Mouse (Mus musculus): ENCODE data around the gene Cds1. TPM values are rescaled to one million over a fixed set of nuclear protein-coding genes. Genes with fewer than 3 reads are reported as not detected.

Cds1 gene
- polyA plus RNA-seq, 1 experiment, result 35.5 TPM

DNA sequence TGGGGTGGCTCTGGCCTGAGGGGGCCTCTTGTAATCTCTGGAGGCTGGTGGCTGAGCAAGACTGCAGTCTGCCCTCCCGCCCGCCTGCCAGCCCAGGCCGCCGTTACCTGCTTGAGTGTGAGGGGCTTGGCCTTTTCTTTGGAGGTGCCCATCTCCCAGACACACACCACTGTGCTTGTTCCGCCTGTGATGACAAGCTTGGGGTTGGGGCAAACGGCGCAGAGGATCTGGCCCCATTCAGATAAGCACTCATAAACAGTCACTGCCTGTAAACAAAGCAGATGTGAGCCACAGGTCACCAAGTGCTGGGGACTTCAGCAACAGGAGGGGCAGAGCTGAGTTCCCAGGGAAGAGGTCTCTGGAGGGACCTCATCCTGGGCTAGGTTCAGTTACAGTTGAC is 86.2 kb downstream of the Cds1 start:
- 88% methylated on average over 7 of the region's 7 CpGs for WGBS
- no peaks in the 10 kb centered on the region; the same call in 1 of the 2 replicates for H3K4me1 ChIP-seq (ENCODE audit: control insufficient read depth, insufficient read depth, low read length)
- peaks cover 11% of the 10 kb centered on the region for H3K36me3 ChIP-seq (ENCODE audit: control insufficient read depth, insufficient read depth, low read length)
- TF ChIP-seq CTCF (conservative IDR thresholded peaks at IDR 0.05; ENCODE audit: insufficient read depth, insufficient read length, low read depth, low read length) (no peak), POLR2A (IDR thresholded peaks at IDR 0.05; ENCODE audit: low read depth, low read length) (no peak)
- H3K27me3 ChIP-seq (replicated peaks; ENCODE audit: control insufficient read depth, insufficient read depth, low read length), result no peaks in the 10 kb centered on the region
- H3K4me3 ChIP-seq (ENCODE audit: insufficient read depth, low read depth, low read length), result no peak overlapping the region
- DNase-seq, result no peak
- H3K27ac ChIP-seq (ENCODE audit: insufficient read depth, low read depth, low read length), result no peak overlapping the region

DNA sequence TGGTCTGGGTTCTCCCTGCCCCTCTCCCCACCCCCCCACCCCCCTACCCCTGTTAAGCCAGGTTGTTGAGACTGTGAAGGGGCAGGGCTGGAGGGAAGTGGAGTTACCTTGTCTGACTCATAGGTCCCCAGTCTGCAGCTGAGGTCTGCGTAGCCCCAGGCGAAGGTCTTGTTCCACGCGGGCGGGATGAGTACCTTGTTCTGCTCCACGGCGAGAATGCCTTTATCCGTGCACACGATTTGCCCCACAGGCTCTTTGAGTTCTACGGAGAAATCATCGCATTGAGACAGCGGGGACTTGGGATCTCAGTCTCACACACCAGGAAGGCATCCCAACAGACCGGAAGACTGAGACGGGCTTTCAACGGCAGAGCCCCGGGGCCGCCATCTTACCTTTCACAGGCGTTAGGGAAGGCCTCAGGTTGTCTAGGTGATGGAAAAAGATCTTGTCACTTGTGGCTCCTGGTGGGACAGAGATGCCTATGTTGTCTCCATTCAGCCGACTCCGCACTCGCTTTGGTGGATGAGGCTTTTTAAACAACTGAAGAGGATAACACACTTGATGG is 87.3 kb downstream of the Cds1 start:
- no peak for DNase-seq
- 94% methylated on average over 21 of the region's 21 CpGs for WGBS
- H3K4me3 ChIP-seq (ENCODE audit: insufficient read depth, low read depth, low read length), result no peak overlapping the region
- TF ChIP-seq POLR2A (IDR thresholded peaks at IDR 0.05; ENCODE audit: low read depth, low read length), result no peak
- TF ChIP-seq CTCF (conservative IDR thresholded peaks at IDR 0.05; ENCODE audit: insufficient read depth, insufficient read length, low read depth, low read length), result no peak
- H3K36me3 ChIP-seq (ENCODE audit: control insufficient read depth, insufficient read depth, low read length), result peaks cover 8% of the 10 kb centered on the region
- H3K27ac ChIP-seq (ENCODE audit: insufficient read depth, low read depth, low read length), result no peak overlapping the region
- peaks cover 1% of the 10 kb centered on the region; the same call in 1 of the 2 replicates for H3K4me1 ChIP-seq (ENCODE audit: control insufficient read depth, insufficient read depth, low read length)
- no peaks in the 10 kb centered on the region for H3K27me3 ChIP-seq (replicated peaks; ENCODE audit: control insufficient read depth, insufficient read depth, low read length)

DNA sequence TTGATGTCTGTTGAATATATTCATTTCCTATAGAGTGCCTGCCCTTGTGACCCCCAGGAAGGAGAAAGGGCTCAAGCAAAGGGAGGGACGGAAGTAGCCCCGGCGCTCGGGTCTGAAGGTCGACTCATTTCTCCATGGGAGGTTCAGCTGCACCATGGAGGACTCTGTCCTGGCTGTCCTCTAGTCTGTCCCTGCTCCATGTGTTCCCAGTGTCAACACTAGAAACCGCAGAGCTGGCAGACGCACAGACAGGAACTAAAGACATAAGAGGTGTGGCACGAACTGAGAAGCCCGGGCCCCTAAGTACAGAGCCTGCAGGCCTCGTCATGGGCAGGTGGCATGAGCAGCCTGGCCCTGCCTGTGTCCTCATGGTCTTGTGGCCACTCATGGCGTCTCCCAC is 89.2 kb downstream of the Cds1 start:
- peaks cover 6% of the 10 kb centered on the region for H3K36me3 ChIP-seq (ENCODE audit: control insufficient read depth, insufficient read depth, low read length)
- whole genome bisulfite sequencing, result 74% methylated on average over 11 of the region's 11 CpGs
- H3K27ac ChIP-seq (ENCODE audit: insufficient read depth, low read depth, low read length), result no peak overlapping the region
- TF ChIP-seq POLR2A (IDR thresholded peaks at IDR 0.05; ENCODE audit: low read depth, low read length) (no peak), CTCF (conservative IDR thresholded peaks at IDR 0.05; ENCODE audit: insufficient read depth, insufficient read length, low read depth, low read length) (no peak)
- H3K4me1 ChIP-seq (ENCODE audit: control insufficient read depth, insufficient read depth, low read length), result peaks cover 14% of the 10 kb centered on the region
- DNase-seq, result peak; percentile 47
- no peaks in the 10 kb centered on the region for H3K27me3 ChIP-seq (replicated peaks; ENCODE audit: control insufficient read depth, insufficient read depth, low read length)
- no peak overlapping the region for H3K4me3 ChIP-seq (ENCODE audit: insufficient read depth, low read depth, low read length)

DNA sequence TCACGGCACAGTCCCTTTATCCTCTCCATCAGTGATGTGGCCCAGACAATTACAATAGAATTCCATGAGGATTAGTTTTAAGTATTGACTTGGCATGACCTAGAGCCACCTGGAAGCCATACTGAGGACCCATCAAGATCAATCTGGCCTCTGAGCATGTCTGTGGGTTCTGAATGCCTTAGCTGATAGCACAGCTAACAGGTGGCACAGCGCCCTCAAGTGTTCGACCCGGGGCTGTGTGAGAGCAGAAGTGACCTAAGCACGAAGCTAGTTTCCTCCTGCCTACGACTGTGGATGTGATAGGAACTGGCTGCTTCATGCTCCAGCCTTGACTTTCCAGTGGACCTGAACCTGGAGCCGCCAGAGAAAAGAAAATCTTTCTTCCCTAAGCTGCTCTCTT is 89.7 kb downstream of the Cds1 start:
- 86% methylated on average over 7 of the region's 7 CpGs for WGBS
- Histone ChIP-seq H3K27ac (ENCODE audit: insufficient read depth, low read depth, low read length) (no peak overlapping the region), H3K4me1 (ENCODE audit: control insufficient read depth, insufficient read depth, low read length) (peaks cover 18% of the 10 kb centered on the region), H3K27me3 (replicated peaks; ENCODE audit: control insufficient read depth, insufficient read depth, low read length) (no peaks in the 10 kb centered on the region), H3K4me3 (ENCODE audit: insufficient read depth, low read depth, low read length) (no peak overlapping the region), H3K36me3 (ENCODE audit: control insufficient read depth, insufficient read depth, low read length) (peaks cover 6% of the 10 kb centered on the region)
- DNase-seq, result no peak
- peak; percentile 42 for TF ChIP-seq CTCF (conservative IDR thresholded peaks at IDR 0.05; ENCODE audit: insufficient read depth, insufficient read length, low read depth, low read length)
- TF ChIP-seq POLR2A (IDR thresholded peaks at IDR 0.05; ENCODE audit: low read depth, low read length), result no peak

DNA sequence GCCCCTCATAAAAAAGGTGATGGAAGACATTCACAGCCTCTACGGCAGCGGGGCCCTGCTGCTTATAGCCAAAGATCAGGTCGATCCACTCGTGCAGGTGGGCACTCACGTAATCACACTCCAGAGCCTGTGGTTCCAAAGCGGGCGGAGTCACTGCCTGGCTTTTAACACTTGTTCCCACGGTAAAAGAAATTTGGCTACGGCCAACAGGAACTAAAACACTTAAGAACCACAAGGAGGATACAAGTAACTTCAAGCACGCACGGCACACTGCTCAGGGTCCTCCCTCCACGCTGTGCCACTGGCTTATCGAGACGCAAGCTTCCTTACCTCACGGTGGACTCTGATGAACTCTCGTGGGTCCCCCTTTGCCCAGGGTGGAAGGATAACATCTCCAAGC is 90.5 kb downstream of the Cds1 start:
- no peak overlapping the region for H3K4me3 ChIP-seq (ENCODE audit: insufficient read depth, low read depth, low read length)
- H3K27ac ChIP-seq (ENCODE audit: insufficient read depth, low read depth, low read length), result no peak overlapping the region
- no peaks in the 10 kb centered on the region for H3K27me3 ChIP-seq (replicated peaks; ENCODE audit: control insufficient read depth, insufficient read depth, low read length)
- no peak for DNase-seq
- TF ChIP-seq CTCF (conservative IDR thresholded peaks at IDR 0.05; ENCODE audit: insufficient read depth, insufficient read length, low read depth, low read length) (no peak), POLR2A (IDR thresholded peaks at IDR 0.05; ENCODE audit: low read depth, low read length) (no peak)
- WGBS, result 90% methylated on average over 16 of the region's 16 CpGs
- peaks cover 6% of the 10 kb centered on the region for H3K36me3 ChIP-seq (ENCODE audit: control insufficient read depth, insufficient read depth, low read length)
- H3K4me1 ChIP-seq (ENCODE audit: control insufficient read depth, insufficient read depth, low read length), result peaks cover 18% of the 10 kb centered on the region

DNA sequence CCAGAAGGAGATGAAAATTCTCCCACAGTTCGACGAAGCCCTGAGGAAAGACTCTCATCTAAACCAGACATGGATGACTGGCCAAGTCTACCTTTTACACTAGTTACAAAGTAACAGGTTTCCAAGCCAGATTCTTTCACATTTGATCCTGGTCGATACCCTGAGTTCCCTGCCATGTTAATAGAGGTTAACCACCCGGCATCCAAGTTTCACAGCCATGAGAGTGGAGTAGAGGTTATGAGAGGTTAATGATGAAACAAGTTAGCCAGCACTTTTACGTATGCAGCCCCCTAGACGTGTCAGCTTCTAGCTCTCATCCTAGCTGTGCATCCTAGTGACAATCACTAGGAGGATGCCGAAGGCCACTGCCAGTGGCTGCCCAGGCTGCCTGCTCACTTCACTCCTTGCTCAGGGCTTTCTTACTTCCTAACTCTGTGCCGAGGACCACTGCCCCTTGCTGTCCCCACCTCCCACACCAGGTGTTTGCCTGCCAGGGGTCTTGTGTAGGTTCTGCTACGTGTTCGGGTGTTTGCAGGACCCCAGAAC is 94.0 kb downstream of the Cds1 start:
- peaks cover 23% of the 10 kb centered on the region for H3K4me1 ChIP-seq (ENCODE audit: control insufficient read depth, insufficient read depth, low read length)
- peak; percentile 81 for DNase-seq
- H3K4me3 ChIP-seq (ENCODE audit: insufficient read depth, low read depth, low read length), result no peak overlapping the region
- peak overlapping the region; percentile 91 for H3K27ac ChIP-seq (ENCODE audit: insufficient read depth, low read depth, low read length)
- no peaks in the 10 kb centered on the region for H3K27me3 ChIP-seq (replicated peaks; ENCODE audit: control insufficient read depth, insufficient read depth, low read length)
- peaks cover 4% of the 10 kb centered on the region for H3K36me3 ChIP-seq (ENCODE audit: control insufficient read depth, insufficient read depth, low read length)
- no peak for TF ChIP-seq POLR2A (IDR thresholded peaks at IDR 0.05; ENCODE audit: low read depth, low read length)
- no peak for TF ChIP-seq CTCF (conservative IDR thresholded peaks at IDR 0.05; ENCODE audit: insufficient read depth, insufficient read length, low read depth, low read length)
- 40% methylated on average over 10 of the region's 10 CpGs for WGBS

DNA sequence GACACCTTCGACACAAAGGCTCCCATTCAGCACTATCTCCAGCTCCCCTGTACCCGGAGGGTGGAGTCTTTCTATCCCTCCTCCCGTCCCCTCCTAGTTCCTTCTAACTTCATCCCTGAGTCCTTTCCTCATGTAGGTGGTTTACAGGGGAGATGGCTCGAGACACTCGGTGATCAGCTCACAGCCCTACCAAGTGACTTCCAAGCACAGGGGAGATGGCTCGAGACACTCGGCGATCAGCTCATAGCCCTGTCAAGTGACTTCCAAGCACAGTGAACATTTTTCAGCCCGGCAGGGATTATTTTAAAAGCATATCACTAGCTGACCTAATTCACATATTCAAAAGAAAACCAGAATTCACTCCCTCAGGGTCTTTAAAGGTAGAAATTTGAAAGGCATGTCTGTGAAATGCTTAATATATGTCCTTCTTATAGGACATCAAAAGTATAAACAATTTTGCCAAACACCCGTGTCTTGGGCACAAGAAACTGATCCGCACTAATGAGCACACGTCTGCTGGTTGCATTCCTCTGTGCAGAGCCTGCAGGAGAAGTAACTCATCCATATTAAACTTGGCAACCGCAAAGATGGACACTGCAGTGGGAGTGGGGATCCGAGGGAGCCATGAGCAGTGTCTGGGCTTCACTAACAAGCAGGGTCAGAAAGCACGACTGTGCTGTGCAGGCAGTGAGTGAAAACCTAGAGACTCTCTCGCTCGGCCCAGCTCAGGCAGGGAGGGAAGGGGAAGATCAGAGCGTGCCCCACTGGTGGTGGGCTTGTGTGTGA is 97.0 kb downstream of the Cds1 start:
- H3K36me3 ChIP-seq (ENCODE audit: control insufficient read depth, insufficient read depth, low read length), result peaks cover 2% of the 10 kb centered on the region
- TF ChIP-seq POLR2A (IDR thresholded peaks at IDR 0.05; ENCODE audit: low read depth, low read length), result no peak
- TF ChIP-seq CTCF (conservative IDR thresholded peaks at IDR 0.05; ENCODE audit: insufficient read depth, insufficient read length, low read depth, low read length), result no peak
- 50% methylated on average over 18 of the region's 18 CpGs for WGBS

More for the DNA sequence above, 97.0 kb downstream of the Cds1 start:
- Histone ChIP-seq H3K27ac (ENCODE audit: insufficient read depth, low read depth, low read length) (peak overlapping the region; percentile 52; the same call in 1 of the 2 replicates), H3K4me1 (ENCODE audit: control insufficient read depth, insufficient read depth, low read length) (peaks cover 23% of the 10 kb centered on the region), H3K4me3 (ENCODE audit: insufficient read depth, low read depth, low read length) (no peak overlapping the region), H3K27me3 (replicated peaks; ENCODE audit: control insufficient read depth, insufficient read depth, low read length) (no peaks in the 10 kb centered on the region)
- DNase-seq, result peak; percentile 28
